Mouse (Mus musculus): ENCODE data around the gene Tut1.

DNA sequence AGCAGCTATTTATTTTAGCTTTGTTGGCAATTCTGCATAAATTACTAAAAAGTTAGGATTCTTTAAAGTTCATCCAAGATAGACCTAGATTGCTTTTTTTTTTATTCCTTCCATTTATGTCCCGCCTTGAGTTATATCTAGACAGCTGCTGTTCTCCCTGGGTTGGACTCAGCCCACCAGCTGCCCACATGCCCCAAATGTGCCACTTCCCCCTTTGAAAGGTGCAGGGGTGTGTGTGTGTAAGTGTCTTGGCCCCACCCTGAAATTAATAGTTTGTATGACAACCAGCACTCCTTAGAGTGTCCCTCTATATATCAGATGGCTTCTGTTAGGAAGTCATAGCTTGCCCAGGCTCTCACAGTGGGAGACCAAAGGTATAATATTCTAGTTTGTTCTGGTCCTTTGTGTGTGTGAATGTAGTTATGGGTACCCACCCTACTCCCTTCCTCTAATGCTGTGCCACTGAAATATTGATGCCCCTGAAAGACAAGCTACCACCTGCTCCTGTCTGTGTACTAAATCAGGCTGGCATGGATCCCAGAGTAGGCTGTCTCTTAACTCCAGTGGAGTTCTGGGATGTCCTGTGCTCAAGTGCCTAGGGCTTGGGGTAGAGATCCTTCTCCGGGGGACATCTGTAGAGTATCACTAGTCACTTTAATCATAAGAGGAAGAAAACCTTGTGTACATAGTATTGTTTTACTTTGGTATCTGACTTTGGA lies 28.0 kb downstream of the Tut1 start:
- no peak for TF ChIP-seq POLR2A (IDR thresholded peaks at IDR 0.05; ENCODE audit: borderline replicate concordance, insufficient read depth, low read length)
- no peak for TF ChIP-seq CTCF (IDR thresholded peaks at IDR 0.05; ENCODE audit: borderline replicate concordance, insufficient read depth, low read depth, low read length)
